Mouse (Mus musculus): ENCODE data around the gene Tbx19. TPM values are rescaled to one million over a fixed set of nuclear protein-coding genes. Genes with fewer than 3 reads are reported as not detected.
A peak's percentile ranks its signal among the peaks of the same experiment; 100 is the strongest.

Gene Tbx19
- total and polyA plus RNA-seq, 2 experiments = not detected

DNA sequence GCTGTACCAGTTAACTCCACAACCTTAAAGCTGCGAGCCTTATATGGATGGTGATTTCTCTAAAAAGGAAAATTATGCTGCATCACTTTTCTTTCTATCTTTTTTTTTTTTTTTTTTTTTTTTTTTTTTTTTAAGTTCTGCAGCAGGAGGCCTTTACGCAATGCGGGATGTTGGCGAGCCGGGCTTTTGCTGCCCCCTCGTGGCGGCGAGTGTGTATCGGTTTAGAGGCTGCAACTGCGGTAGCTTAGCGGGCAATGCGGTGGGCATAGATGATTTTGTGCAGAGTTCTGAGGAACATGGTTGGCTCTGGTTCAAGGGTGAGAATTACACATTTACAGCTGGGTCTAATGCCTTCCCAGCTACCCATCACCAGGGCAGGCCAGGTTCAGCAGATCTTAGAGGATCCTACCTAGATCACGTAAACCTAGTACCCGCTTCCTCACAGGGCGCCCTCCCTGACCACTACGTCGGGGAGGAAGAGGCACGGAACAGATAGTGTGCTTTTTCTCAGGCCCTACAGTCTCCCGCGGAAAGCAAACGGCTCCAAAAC is 40.1 kb downstream of the Tbx19 start:
- DNase-seq (ENCODE audit: extremely low read depth, low read depth, low spot score) = peak; percentile 62
- Histone ChIP-seq H3K27me3 (ENCODE audit: control insufficient read depth, insufficient read depth, low read length) (no peaks in the 10 kb centered on the region), H3K4me1 (ENCODE audit: control insufficient read depth, insufficient read depth, low read length) (peaks cover 7% of the 10 kb centered on the region; the same call in 1 of the 2 replicates), H3K27ac (replicated peaks; ENCODE audit: insufficient read depth, low read depth, low read length) (0 out of 2 replicates have a peak overlapping the region, but pooled peaks have one; percentile 2), H3K4me3 (ENCODE audit: insufficient read depth, low read depth, low read length) (no peak overlapping the region), H3K79me2 (ENCODE audit: control insufficient read depth, insufficient read depth, low read length) (no peaks in the 10 kb centered on the region), H3K36me3 (ENCODE audit: control insufficient read depth, insufficient read depth, low read length) (no peaks in the 10 kb centered on the region), H3K9ac (ENCODE audit: low read depth, low read length) (no peak overlapping the region)
- WGBS = 18% methylated on average over 21 of the region's 21 CpGs
- no peak for TF ChIP-seq POLR2A (IDR thresholded peaks at IDR 0.05; ENCODE audit: extremely low read depth, insufficient read depth, low read length)
- peak; percentile 89 for TF ChIP-seq CTCF (IDR thresholded peaks at IDR 0.05; ENCODE audit: low read depth, low read length)

DNA sequence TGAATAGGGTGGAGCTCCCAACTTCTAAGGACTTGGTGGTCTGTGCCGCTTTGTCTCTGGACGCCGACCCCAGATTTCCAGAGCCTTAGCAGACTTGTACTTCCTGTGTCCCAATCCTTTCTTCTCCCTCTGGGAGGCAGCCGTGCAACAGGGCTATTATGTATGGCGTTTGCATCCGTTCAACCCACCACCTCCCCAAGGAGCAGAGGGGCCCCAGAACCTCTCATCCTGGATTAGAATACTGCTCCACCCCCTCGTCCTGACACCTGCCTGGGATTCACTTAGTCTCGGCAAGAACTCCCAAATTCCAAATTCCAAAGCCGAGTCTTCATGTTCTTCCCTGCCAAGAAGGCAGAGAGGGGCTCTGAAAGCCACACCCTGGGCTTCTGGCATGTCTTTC is 40.8 kb downstream of the Tbx19 start:
- Histone ChIP-seq H3K27me3 (ENCODE audit: control insufficient read depth, insufficient read depth, low read length) (no peaks in the 10 kb centered on the region), H3K9ac (ENCODE audit: low read depth, low read length) (no peak overlapping the region), H3K36me3 (ENCODE audit: control insufficient read depth, insufficient read depth, low read length) (no peaks in the 10 kb centered on the region), H3K79me2 (ENCODE audit: control insufficient read depth, insufficient read depth, low read length) (no peaks in the 10 kb centered on the region), H3K27ac (replicated peaks; ENCODE audit: insufficient read depth, low read depth, low read length) (no peak overlapping the region), H3K4me1 (ENCODE audit: control insufficient read depth, insufficient read depth, low read length) (peaks cover 7% of the 10 kb centered on the region; the same call in 1 of the 2 replicates), H3K4me3 (ENCODE audit: insufficient read depth, low read depth, low read length) (no peak overlapping the region)
- 42% methylated on average over 9 of the region's 9 CpGs for WGBS
- no peak for TF ChIP-seq POLR2A (IDR thresholded peaks at IDR 0.05; ENCODE audit: extremely low read depth, insufficient read depth, low read length)
- no peak for TF ChIP-seq CTCF (IDR thresholded peaks at IDR 0.05; ENCODE audit: low read depth, low read length)
- no peak for DNase-seq (ENCODE audit: extremely low read depth, low read depth, low spot score)

DNA sequence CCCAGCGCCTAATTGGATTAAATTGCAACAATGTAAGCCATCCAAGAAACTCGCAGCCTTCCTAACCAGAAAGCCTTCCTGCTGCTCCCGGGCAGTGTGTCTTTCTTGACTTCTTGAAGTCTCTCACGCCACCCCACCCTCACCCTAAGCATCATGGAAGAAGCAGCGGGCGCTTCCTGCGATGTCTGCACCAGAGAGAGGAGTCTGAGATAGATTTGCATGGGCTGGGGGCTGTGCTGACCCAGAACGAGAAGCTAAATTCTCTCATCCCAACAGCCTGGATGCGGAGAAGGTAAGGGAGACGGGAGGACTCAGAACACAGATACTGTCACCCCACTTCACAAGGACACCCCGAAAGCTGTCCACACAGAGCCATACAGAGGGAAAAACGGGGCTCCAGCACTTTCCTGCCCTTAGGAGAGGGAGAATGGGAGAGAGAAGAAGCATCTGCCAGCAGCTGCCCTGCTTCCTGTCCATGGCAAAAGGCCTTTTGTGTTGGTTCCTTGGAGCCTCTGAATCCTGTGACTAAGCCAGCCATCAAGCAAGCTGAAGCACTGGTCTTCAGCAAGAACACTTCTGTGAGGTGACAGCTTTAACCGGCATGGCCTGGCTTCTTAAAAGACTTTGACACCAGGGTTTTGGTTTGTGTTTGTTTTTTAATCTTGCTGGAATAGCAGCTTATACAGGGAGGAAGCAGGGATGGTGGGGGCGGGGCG is 41.4 kb downstream of the Tbx19 start:
- no peak for DNase-seq (ENCODE audit: extremely low read depth, low read depth, low spot score)
- TF ChIP-seq CTCF (IDR thresholded peaks at IDR 0.05; ENCODE audit: low read depth, low read length) (no peak), POLR2A (IDR thresholded peaks at IDR 0.05; ENCODE audit: extremely low read depth, insufficient read depth, low read length) (no peak)
- WGBS = 77% methylated on average over 15 of the region's 15 CpGs
- Histone ChIP-seq H3K4me3 (ENCODE audit: insufficient read depth, low read depth, low read length) (no peak overlapping the region), H3K4me1 (ENCODE audit: control insufficient read depth, insufficient read depth, low read length) (peaks cover 7% of the 10 kb centered on the region; the same call in 1 of the 2 replicates), H3K36me3 (ENCODE audit: control insufficient read depth, insufficient read depth, low read length) (no peaks in the 10 kb centered on the region), H3K79me2 (ENCODE audit: control insufficient read depth, insufficient read depth, low read length) (no peaks in the 10 kb centered on the region), H3K27ac (replicated peaks; ENCODE audit: insufficient read depth, low read depth, low read length) (no peak overlapping the region), H3K9ac (ENCODE audit: low read depth, low read length) (no peak overlapping the region), H3K27me3 (ENCODE audit: control insufficient read depth, insufficient read depth, low read length) (no peaks in the 10 kb centered on the region)

DNA sequence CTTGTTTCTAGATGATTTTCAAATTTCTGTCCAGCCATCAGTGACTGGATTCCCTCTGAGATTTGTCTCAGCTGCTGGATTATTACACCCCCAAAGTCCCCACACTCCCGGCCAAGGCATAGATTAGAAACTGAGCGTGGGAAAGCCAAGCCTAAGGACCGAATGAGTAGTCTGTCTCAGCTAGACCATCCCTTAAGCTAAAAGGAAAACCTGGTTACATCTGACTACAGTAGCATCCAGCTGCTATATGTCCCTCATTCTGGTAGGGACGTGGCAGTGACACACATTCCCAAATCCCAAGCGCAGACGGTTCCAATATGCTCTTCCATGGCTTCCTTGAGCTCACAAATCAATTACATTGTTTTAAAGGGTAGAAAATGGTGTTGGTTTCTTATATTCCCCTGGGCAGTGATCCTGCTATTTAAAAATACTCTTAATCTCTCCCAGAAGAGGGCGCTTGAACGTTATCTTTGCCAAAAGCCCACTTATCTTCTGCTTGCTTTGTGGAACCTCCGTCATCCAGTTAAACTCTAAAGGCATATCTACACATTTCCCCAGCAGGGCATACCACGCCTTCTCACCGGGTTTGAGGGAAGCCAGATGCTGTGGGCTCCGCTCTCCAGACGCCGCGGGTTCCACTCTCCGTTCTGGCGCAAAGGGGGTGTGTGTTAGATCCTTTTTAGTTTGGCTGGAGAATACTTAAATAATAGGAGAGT is 46.0 kb downstream of the Tbx19 start:
- no peaks in the 10 kb centered on the region for H3K4me1 ChIP-seq (ENCODE audit: control insufficient read depth, insufficient read depth, low read length)
- H3K27me3 ChIP-seq (ENCODE audit: control insufficient read depth, insufficient read depth, low read length) = no peaks in the 10 kb centered on the region
- H3K4me3 ChIP-seq (ENCODE audit: insufficient read depth, low read depth, low read length) = no peak overlapping the region
- peak; percentile 2 for DNase-seq (ENCODE audit: extremely low read depth, low read depth, low spot score)
- 33% methylated on average over 17 of the region's 17 CpGs for WGBS
- no peak overlapping the region for H3K9ac ChIP-seq (ENCODE audit: low read depth, low read length)
- H3K27ac ChIP-seq (replicated peaks; ENCODE audit: insufficient read depth, low read depth, low read length) = no peak overlapping the region
- H3K36me3 ChIP-seq (ENCODE audit: control insufficient read depth, insufficient read depth, low read length) = no peaks in the 10 kb centered on the region
- H3K79me2 ChIP-seq (ENCODE audit: control insufficient read depth, insufficient read depth, low read length) = no peaks in the 10 kb centered on the region
- TF ChIP-seq POLR2A (IDR thresholded peaks at IDR 0.05; ENCODE audit: extremely low read depth, insufficient read depth, low read length) (no peak), CTCF (IDR thresholded peaks at IDR 0.05; ENCODE audit: low read depth, low read length) (no peak)

DNA sequence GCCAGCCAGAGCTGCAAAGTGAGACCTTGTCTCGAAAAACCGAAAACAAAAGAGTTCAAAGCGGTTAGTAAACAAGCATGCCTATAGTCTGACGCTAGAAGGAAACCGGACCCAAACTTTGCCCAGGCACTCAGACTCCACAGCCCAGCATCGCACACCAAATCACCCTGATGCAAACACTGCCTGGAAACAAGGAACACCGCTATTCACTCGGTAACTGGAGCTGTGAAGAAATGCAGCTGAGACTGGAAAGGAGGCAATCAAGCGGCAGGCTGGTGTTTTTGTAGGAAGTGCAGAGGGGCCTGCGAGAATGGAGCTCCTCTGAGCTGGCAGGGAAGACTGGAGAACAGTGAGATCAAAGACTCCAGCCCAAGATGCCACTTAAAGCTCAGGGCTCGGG is 46.9 kb downstream of the Tbx19 start:
- WGBS = 62% methylated on average over 11 of the region's 11 CpGs
- no peak for DNase-seq (ENCODE audit: extremely low read depth, low read depth, low spot score)
- TF ChIP-seq CTCF (IDR thresholded peaks at IDR 0.05; ENCODE audit: low read depth, low read length) = no peak
- TF ChIP-seq POLR2A (IDR thresholded peaks at IDR 0.05; ENCODE audit: extremely low read depth, insufficient read depth, low read length) = no peak
- Histone ChIP-seq H3K9ac (ENCODE audit: low read depth, low read length) (no peak overlapping the region), H3K79me2 (ENCODE audit: control insufficient read depth, insufficient read depth, low read length) (no peaks in the 10 kb centered on the region), H3K4me3 (ENCODE audit: insufficient read depth, low read depth, low read length) (no peak overlapping the region), H3K27me3 (ENCODE audit: control insufficient read depth, insufficient read depth, low read length) (no peaks in the 10 kb centered on the region), H3K36me3 (ENCODE audit: control insufficient read depth, insufficient read depth, low read length) (no peaks in the 10 kb centered on the region), H3K4me1 (ENCODE audit: control insufficient read depth, insufficient read depth, low read length) (no peaks in the 10 kb centered on the region), H3K27ac (replicated peaks; ENCODE audit: insufficient read depth, low read depth, low read length) (no peak overlapping the region)
